Mouse (Mus musculus) heart, adult 10 weeks (tissue): ENCODE data around the gene Olfr513. TPM values are rescaled to one million over a fixed set of nuclear protein-coding genes. Genes with fewer than 3 reads are reported as not detected.

Experiments used
- polyA plus RNA-seq: library from polyadenylated mRNA; stranded (reverse); fragments of 350-450 nt; fragmentation: Illumina TruSeq; extraction: RNeasy Lipid Tissue Mini Kit (QIAGEN cat#74804); gene quantifications from one replicate; pipeline ENCODE4 v1.2.3, GENCODE M21; 2014; ENCODE audit warnings: low read depth, low replicate concordance

Olfr513 gene
- not detected for polyA plus RNA-seq

DNA sequence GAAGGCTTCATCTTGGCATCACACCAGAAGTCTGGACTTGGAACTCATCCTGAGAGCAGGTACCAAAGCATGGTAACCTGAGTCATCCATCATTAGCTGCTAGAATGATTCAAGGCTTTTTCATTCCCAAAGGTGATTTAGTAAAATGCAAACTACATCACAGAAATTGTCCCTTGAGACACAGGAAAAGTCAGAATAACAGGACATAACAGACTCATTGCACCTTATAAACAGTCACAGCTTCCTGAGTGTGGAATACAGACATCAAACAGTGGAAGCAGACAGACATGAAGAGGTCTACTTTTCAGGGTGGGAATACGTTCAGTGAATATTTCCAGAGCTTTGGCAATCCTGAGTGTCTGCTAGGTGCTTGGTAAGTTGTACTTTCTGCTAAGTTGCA, at the start of gene Olfr513:
TSS of gene Olfr513 (plus strand) at position 301 of the 400 bp plus-strand sequence.

DNA sequence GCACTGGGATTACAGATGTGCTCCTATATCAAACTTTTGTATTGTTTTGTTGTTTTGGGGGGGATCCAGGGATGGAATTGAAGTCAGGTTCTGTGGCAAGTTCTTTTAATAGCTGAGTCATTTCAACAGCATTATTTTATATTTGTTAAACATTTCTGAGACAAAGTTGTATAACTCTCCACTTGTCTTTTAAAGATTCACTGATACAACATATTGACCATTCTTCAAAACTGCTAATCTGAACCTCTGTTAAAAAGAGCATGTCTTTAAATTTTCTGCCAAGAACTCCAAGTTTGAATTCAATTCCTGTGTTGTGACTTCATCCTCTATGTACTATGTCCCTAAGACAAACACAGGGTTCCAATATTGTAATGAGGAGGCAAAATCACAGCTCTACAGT, 37.8 kb upstream of the Olfr513 start, which contains the start of gene Olfr512:
TSS of gene Olfr512 (plus strand) at position 301 of the 400 bp plus-strand sequence.

Other genes with a start within 250 kb of the Olfr513 start
- not detected for gene Olfr502, start 225.9 kb upstream of the Olfr513 start, polyA plus RNA-seq
- gene Olfr503, start 206.4 kb upstream of the Olfr513 start, polyA plus RNA-seq: not detected
- gene Olfr504, start 185.2 kb upstream of the Olfr513 start, polyA plus RNA-seq: not detected
- gene Olfr506, start 140.2 kb upstream of the Olfr513 start, polyA plus RNA-seq: not detected
- gene Olfr507, start 129.2 kb upstream of the Olfr513 start, polyA plus RNA-seq: not detected
- not detected for gene Olfr508, start 121.0 kb upstream of the Olfr513 start, polyA plus RNA-seq
- gene Olfr509, start 99.1 kb upstream of the Olfr513 start, polyA plus RNA-seq: not detected
- not detected for gene Olfr510, start 84.6 kb upstream of the Olfr513 start, polyA plus RNA-seq
- not detected for gene Olfr512, start 37.7 kb upstream of the Olfr513 start, polyA plus RNA-seq
- gene Olfr514, start 75.0 kb downstream of the Olfr513 start, polyA plus RNA-seq: not detected
- not detected for gene Olfr516, start 99.6 kb downstream of the Olfr513 start, polyA plus RNA-seq
- gene Olfr517, start 121.4 kb downstream of the Olfr513 start, polyA plus RNA-seq: not detected
- gene Olfr518, start 134.0 kb downstream of the Olfr513 start, polyA plus RNA-seq: not detected
- gene Olfr519, start 143.4 kb downstream of the Olfr513 start, polyA plus RNA-seq: not detected
- 18.9 TPM for gene Nlrp10, start 179.2 kb downstream of the Olfr513 start, polyA plus RNA-seq
- 84.8 TPM for gene Eif3f, start 183.4 kb downstream of the Olfr513 start, polyA plus RNA-seq
- gene Tub, start 199.4 kb downstream of the Olfr513 start, polyA plus RNA-seq: 0.52 TPM